Mouse (Mus musculus) heart, embryonic 10.5 days (tissue): ENCODE results near the gene Arhgap45. TPM values are rescaled to one million over a fixed set of nuclear protein-coding genes. Genes with fewer than 3 reads are reported as not detected.
A peak's percentile ranks its signal among the peaks of the same experiment; 100 is the strongest.

Source experiments
- DNase-seq: peaks from one replicate; pipeline ENCODE4 v3.0.0-alpha.2; 2017; ENCODE audit warnings: low spot score
- H3K27ac ChIP-seq: fragments of 300-500 bp; sonication (generic); 2 replicates; pipeline ENCODE4 v1.5.1; 2016; ENCODE audit warnings: mild to moderate bottlenecking
- H3K27me3 ChIP-seq: fragments of 300-500 bp; sonication (generic); 2 replicates; pipeline ENCODE4 v1.6.1; 2016; ENCODE audit warnings: mild to moderate bottlenecking; ENCODE audit not compliant: poor library complexity, insufficient read depth, severe bottlenecking
- H3K36me3 ChIP-seq: fragments of 300-500 bp; sonication (generic); 2 replicates; pipeline ENCODE4 v1.6.1; 2016; ENCODE audit warnings: mild to moderate bottlenecking, moderate library complexity
- H3K4me1 ChIP-seq: fragments of 300-500 bp; sonication (generic); 2 replicates; pipeline ENCODE4 v1.6.1; 2016; ENCODE audit warnings: mild to moderate bottlenecking
- H3K4me3 ChIP-seq: fragments of 300-500 bp; sonication (generic); 2 replicates; pipeline ENCODE4 v1.5.1; 2016; ENCODE audit warnings: mild to moderate bottlenecking, moderate library complexity
- H3K9me3 ChIP-seq: fragments of 300-500 bp; sonication (generic); 2 replicates; pipeline ENCODE4 v1.6.1; 2016; ENCODE audit warnings: mild to moderate bottlenecking, moderate library complexity
- WGBS: fragments of 180-500 bp; shearing (Covaris S2); methylation state at CpG from one replicate; pipeline ENCODE4 v1.1.7; 2016; 5-methylcytosine and 5-hydroxymethylcytosine counted together
- polyA plus RNA-seq: library from polyadenylated mRNA; unstranded; fragments of >200 nt; fragmentation: Nextera tagmentation; extraction: Ambion mirVana; gene quantifications from 2 replicates; pipeline ENCODE4 v1.2.1, GENCODE M21; 2016

Arhgap45 gene
- polyA plus RNA-seq, 1 experiment from 2014 or later = 16.7 TPM

- peak overlapping the region; percentile 1; the same call in 1 of the 2 replicates for H3K4me3 ChIP-seq
- H3K36me3 ChIP-seq = peaks cover 21% of the 10 kb centered on the region
- H3K27ac ChIP-seq = no peak overlapping the region
- 91% methylated on average over 13 of the region's 13 CpGs for WGBS
- no peak for DNase-seq
- peaks cover 58% of the 10 kb centered on the region for H3K4me1 ChIP-seq
- no peaks in the 10 kb centered on the region for H3K9me3 ChIP-seq
- peaks cover under 1% of the 10 kb centered on the region; the same call in 1 of the 2 replicates for H3K27me3 ChIP-seq
Measured at GRCm38 (mm10) chr10:80021320-80021641, 4.8 kb downstream of the Arhgap45 start.

- Histone ChIP-seq H3K27ac (no peak overlapping the region), H3K27me3 (no peaks in the 10 kb centered on the region), H3K4me1 (peaks cover 54% of the 10 kb centered on the region), H3K36me3 (peaks cover 30% of the 10 kb centered on the region), H3K9me3 (no peaks in the 10 kb centered on the region), H3K4me3 (no peak overlapping the region)
- 93% methylated on average over 12 of the region's 12 CpGs for WGBS
- no peak for DNase-seq
Measured at GRCm38 (mm10) chr10:80022164-80022563, 5.7 kb downstream of the Arhgap45 start.

- H3K4me3 ChIP-seq = no peak overlapping the region
- 93% methylated on average over 8 of the region's 8 CpGs for WGBS
- no peak for DNase-seq
- peaks cover 36% of the 10 kb centered on the region for H3K36me3 ChIP-seq
- no peak overlapping the region for H3K27ac ChIP-seq
- no peaks in the 10 kb centered on the region for H3K27me3 ChIP-seq
- no peaks in the 10 kb centered on the region for H3K9me3 ChIP-seq
- peaks cover 49% of the 10 kb centered on the region for H3K4me1 ChIP-seq
Measured at GRCm38 (mm10) chr10:80022806-80023205, 6.4 kb downstream of the Arhgap45 start.

GRCm38 (mm10) chr10:80023758-80024157 lies 7.3 kb downstream of the Arhgap45 start:
- H3K4me1 ChIP-seq = peaks cover 43% of the 10 kb centered on the region
- H3K27me3 ChIP-seq = no peaks in the 10 kb centered on the region
- DNase-seq = no peak
- no peak overlapping the region for H3K27ac ChIP-seq
- 90% methylated on average over 5 of the region's 5 CpGs for WGBS
- no peaks in the 10 kb centered on the region for H3K9me3 ChIP-seq
- no peak overlapping the region for H3K4me3 ChIP-seq
- H3K36me3 ChIP-seq = peaks cover 40% of the 10 kb centered on the region

GRCm38 (mm10) chr10:80024229-80025043 lies 8.0 kb downstream of the Arhgap45 start:
- WGBS = 74% methylated on average over 15 of the region's 15 CpGs
- Histone ChIP-seq H3K27me3 (no peaks in the 10 kb centered on the region), H3K4me1 (peaks cover 37% of the 10 kb centered on the region), H3K4me3 (no peak overlapping the region), H3K9me3 (no peaks in the 10 kb centered on the region), H3K36me3 (peaks cover 46% of the 10 kb centered on the region), H3K27ac (0 out of 2 replicates have a peak overlapping the region, but pooled peaks have one; percentile 33)
- DNase-seq = no peak

GRCm38 (mm10) chr10:80025044-80025347 lies 8.5 kb downstream of the Arhgap45 start:
- H3K9me3 ChIP-seq = no peaks in the 10 kb centered on the region
- DNase-seq = no peak
- WGBS = 62% methylated on average over 4 of the region's 4 CpGs
- peaks cover 50% of the 10 kb centered on the region for H3K36me3 ChIP-seq
- no peak overlapping the region for H3K4me3 ChIP-seq
- H3K4me1 ChIP-seq = peaks cover 31% of the 10 kb centered on the region
- no peak overlapping the region for H3K27ac ChIP-seq
- H3K27me3 ChIP-seq = no peaks in the 10 kb centered on the region

- 80% methylated on average over 10 of the region's 10 CpGs for WGBS
- Histone ChIP-seq H3K4me1 (peaks cover 26% of the 10 kb centered on the region), H3K27ac (no peak overlapping the region), H3K9me3 (no peaks in the 10 kb centered on the region), H3K36me3 (peaks cover 54% of the 10 kb centered on the region), H3K4me3 (no peak overlapping the region; the same call in 1 of the 2 replicates), H3K27me3 (no peaks in the 10 kb centered on the region)
- no peak for DNase-seq
Measured at GRCm38 (mm10) chr10:80025463-80025862, 9.0 kb downstream of the Arhgap45 start.

- 59% methylated on average over 12 of the region's 12 CpGs for WGBS
- Histone ChIP-seq H3K9me3 (no peaks in the 10 kb centered on the region), H3K27me3 (no peaks in the 10 kb centered on the region), H3K4me1 (peaks cover 22% of the 10 kb centered on the region), H3K36me3 (peaks cover 59% of the 10 kb centered on the region), H3K27ac (no peak overlapping the region), H3K4me3 (no peak overlapping the region)
- DNase-seq = no peak
Measured at GRCm38 (mm10) chr10:80025889-80026288, 9.4 kb downstream of the Arhgap45 start.

- Histone ChIP-seq H3K27ac (no peak overlapping the region), H3K9me3 (no peaks in the 10 kb centered on the region), H3K4me3 (no peak overlapping the region), H3K36me3 (peaks cover 48% of the 10 kb centered on the region), H3K4me1 (peaks cover 34% of the 10 kb centered on the region), H3K27me3 (no peaks in the 10 kb centered on the region)
- 70% methylated on average over 20 of the region's 20 CpGs for WGBS
- no peak for DNase-seq
Measured at GRCm38 (mm10) chr10:80027681-80028520, 11.4 kb downstream of the Arhgap45 start.

- peaks cover 40% of the 10 kb centered on the region for H3K4me1 ChIP-seq
- no peak overlapping the region for H3K27ac ChIP-seq
- no peaks in the 10 kb centered on the region for H3K27me3 ChIP-seq
- peaks cover 45% of the 10 kb centered on the region for H3K36me3 ChIP-seq
- 88% methylated on average over 13 of the region's 13 CpGs for WGBS
- no peak overlapping the region for H3K4me3 ChIP-seq
- H3K9me3 ChIP-seq = no peaks in the 10 kb centered on the region
- no peak for DNase-seq
Measured at GRCm38 (mm10) chr10:80028521-80028846, 12.0 kb downstream of the Arhgap45 start.

GRCm38 (mm10) chr10:80030191-80030590 lies 13.7 kb downstream of the Arhgap45 start:
- 86% methylated on average over 9 of the region's 9 CpGs for WGBS
- H3K36me3 ChIP-seq = peaks cover 55% of the 10 kb centered on the region
- H3K4me3 ChIP-seq = no peak overlapping the region

GRCm38 (mm10) chr10:80030736-80031135 lies 14.3 kb downstream of the Arhgap45 start:
- 86% methylated on average over 17 of the region's 17 CpGs for WGBS
- H3K27me3 ChIP-seq = no peaks in the 10 kb centered on the region
- no peak for DNase-seq
- H3K4me1 ChIP-seq = peaks cover 50% of the 10 kb centered on the region
- H3K4me3 ChIP-seq = no peak overlapping the region
- H3K36me3 ChIP-seq = peaks cover 60% of the 10 kb centered on the region
- peak overlapping the region; percentile 45; the same call in 1 of the 2 replicates for H3K27ac ChIP-seq
- no peaks in the 10 kb centered on the region for H3K9me3 ChIP-seq

More at GRCm38 (mm10) chr10:80030191-80030590, 13.7 kb downstream of the Arhgap45 start:
- DNase-seq = no peak
- Histone ChIP-seq H3K9me3 (no peaks in the 10 kb centered on the region), H3K4me1 (peaks cover 50% of the 10 kb centered on the region), H3K27ac (no peak overlapping the region), H3K27me3 (no peaks in the 10 kb centered on the region)

- DNase-seq = no peak
- no peaks in the 10 kb centered on the region for H3K27me3 ChIP-seq
- peak overlapping the region; percentile 78 for H3K27ac ChIP-seq
- H3K9me3 ChIP-seq = no peaks in the 10 kb centered on the region
- H3K4me1 ChIP-seq = peaks cover 53% of the 10 kb centered on the region
- peak overlapping the region; percentile 20; the same call in 1 of the 2 replicates for H3K4me3 ChIP-seq
- WGBS = 27% methylated on average over 5 of the region's 5 CpGs
- peaks cover 64% of the 10 kb centered on the region for H3K36me3 ChIP-seq
Measured at GRCm38 (mm10) chr10:80032799-80033480, 16.5 kb downstream of the Arhgap45 start.
